Mouse (Mus musculus) CD4-positive, CD25-positive, alpha-beta regulatory T cell (primary cell): ENCODE measurements around the gene Mis12. TPM values are rescaled to one million over a fixed set of nuclear protein-coding genes. Genes with fewer than 3 reads are reported as not detected.

ENCODE experiments used
- polyA plus RNA-seq: library from polyadenylated mRNA; unstranded; fragments of 100-300 nt; shearing (Covaris generic); gene quantifications from one replicate; pipeline ENCODE4 v1.2.1, GENCODE M21; 2017

Mis12 gene
- polyA plus RNA-seq: 31.1 TPM

DNA sequence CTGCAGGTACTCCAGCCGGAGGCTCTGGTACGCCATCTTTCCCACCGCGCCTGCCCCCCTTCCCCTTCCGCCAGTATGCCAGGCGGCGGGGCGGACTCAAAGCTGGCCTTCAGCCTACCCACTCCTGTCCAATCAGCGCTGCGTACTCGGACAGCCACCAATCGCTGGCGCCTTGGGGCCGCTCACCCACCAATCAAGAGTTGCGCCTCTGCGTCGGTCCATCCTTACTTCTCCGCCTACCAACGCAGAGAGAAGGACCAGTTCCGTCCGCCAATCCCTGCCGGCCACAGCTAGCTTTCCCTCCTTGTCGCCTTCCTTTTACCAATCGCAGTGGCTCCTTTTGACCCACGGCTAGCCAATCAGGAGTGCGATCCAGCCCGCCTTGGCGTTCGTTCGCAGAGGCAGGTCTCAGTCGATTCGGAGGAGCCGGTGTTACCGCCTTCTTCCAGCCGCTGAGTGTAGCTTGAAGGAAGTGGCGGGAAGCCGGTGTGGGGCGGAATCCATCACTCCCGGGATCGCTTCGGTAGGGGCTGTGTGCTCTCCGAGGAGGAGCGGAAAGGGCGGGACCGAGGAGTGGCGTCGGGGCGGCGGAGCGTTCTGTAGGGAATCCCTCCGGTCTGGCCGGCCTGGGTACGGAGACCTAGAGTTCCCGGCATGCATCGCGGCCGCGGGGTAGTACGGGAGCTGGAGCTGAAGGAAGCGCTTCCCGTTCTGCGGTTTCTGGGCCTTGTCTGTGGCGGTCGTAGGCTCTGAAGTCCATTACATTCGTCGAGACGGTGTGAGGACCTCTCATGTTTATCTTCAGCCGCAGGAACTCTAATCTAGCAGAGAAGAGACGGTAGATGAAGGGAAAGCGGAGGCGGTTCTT is at the start of gene Mis12, which contains the start of gene Derl2:
TSS of gene Mis12 (plus strand) at position 411 of the 868 bp plus-strand sequence.
TSS of gene Derl2 (minus strand) at position 641 of the 868 bp plus-strand sequence.

DNA sequence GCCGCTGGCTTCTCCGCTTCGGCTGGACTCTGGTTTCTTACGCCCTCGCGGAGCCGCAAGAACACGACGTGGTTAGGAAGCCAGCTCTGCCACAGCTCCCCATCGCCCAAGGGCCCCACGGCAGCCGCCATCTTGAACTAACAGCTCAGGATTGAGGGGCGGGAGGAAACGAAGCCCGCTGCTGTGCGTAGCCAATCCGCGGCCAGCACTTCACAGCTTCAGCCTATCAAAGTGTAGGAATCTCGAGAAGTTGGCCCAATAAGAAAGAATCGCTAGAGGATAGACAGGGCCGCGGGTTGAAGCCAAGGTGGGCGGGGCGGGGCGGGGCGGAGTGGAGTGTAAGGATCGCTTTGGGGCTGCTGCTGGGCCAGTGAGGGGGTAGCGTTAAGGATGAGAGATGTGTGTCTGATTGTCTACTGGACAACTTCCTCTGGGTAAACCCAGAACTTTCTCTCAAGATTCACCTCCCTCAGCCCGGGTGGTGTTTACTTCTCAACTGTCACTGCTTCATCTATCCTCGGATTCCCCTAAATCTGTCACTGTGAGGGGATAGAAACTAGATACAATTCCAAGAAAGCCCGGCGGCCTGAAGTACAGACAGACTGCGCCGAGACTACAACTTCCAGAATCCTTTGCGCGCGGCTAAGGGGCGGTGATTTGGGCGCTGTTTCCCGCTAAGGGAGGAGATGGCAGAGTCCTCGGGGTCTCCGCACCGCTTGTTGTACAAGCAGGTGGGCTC is 49.4 kb upstream of the Mis12 start, which contains the start of the genes Nup88 and Rpain:
TSS of gene Nup88 (minus strand) at position 153 of the 739 bp plus-strand sequence.
TSS of gene Rpain (plus strand) at position 393 of the 739 bp plus-strand sequence.

DNA sequence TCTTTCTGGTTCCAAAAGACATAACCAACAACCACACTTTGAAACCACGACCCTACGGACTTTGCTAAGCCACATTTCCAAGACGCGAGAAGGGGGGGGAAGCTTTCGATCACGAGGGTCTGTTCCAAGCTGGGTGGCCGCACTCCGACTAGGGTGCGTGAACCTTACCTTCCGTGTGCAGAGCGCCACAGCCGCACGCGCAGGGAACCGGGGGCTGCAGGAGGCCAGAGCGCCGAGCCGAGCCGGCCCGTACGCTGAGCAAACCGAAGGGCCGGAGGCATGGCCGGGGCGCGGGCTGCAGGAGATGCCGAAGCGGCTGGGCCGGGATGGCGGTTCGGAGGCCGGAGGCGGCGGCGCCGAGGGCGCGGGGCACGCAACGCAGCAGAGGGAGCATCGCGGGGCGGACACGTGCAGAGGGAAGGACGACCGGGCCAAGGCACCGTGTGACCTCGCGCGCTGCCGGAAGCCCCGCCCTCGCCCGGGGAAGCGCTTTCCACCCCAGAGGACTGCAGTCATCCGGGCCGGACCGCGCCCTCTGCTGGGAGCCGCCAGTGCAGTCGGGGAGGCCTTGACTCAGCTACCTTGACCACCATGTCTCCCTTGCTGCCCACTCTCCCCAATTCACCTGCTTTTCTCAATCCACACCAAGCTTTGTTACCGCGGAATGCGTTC is 36.7 kb upstream of the Mis12 start, which contains the start of gene C1qbp:
TSS of gene C1qbp (minus strand) at position 470 of the 672 bp plus-strand sequence.

DNA sequence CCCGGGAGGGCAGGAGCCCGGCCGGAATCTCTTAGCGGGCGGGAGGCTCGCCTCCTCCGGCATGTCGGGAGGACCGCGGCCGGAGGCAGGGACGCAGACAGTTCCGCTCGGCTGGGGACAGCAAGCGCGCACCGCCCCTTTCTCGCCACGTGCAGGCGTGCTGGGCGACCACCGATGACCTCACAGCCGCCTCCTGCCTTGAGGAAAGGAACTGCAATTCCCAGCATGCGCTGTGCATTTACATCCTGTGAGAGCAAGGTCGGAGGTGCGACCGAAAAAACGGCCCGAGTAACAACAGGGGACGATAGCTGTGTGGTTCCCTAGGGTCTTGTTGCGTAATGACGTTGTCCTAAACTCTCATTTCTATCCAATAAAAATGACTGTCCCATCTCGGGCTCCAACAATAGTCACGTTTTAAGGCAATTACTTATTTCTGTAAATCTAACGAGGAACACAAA is 15.1 kb upstream of the Mis12 start, which contains the start of gene Dhx33:
TSS of gene Dhx33 (minus strand) at position 122 of the 458 bp plus-strand sequence.

DNA sequence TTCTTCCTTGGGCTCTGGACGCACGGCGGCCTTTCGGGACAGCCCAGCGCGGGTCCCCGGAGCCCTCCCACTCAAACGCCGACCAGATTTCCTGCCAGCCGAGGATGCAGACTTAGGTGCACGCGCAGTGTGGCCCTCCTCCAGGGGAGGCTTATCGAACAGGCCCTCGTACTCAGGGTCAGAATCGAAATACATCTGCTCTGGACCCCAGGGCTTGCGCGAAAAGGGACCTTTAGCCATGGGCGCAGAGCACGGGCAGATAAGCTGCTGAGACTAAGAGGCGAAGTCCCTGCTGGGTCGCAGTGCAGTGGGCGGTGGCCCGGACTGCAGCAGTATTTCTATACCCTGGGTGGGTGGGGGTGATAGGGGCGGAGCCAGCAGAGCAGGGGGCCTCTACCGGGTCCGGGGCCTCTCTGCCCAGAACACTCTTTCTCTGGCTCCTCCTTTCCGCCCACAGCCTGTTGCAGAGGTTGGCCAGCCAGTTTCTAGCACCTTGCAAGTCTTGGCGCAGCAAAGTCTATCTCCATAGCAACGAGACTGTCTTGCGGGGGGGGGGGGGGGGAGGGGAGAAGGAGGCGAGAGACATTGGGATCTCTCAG is 13.9 kb downstream of the Mis12 start, which contains the start of gene 6330403K07Rik:
TSS of gene 6330403K07Rik (minus strand) at position 351 of the 599 bp plus-strand sequence.

Other genes starting within 250 kb of the Mis12 start
- gene Scimp, start 207.0 kb upstream of the Mis12 start, polyA plus RNA-seq: 0.38 TPM
- gene Rabep1, start 174.8 kb upstream of the Mis12 start, polyA plus RNA-seq: 46.9 TPM
- gene Nup88, start 49.6 kb upstream of the Mis12 start, polyA plus RNA-seq: 111 TPM
- 96.5 TPM for gene Rpain, start 49.4 kb upstream of the Mis12 start, polyA plus RNA-seq
- 136 TPM for gene C1qbp, start 36.6 kb upstream of the Mis12 start, polyA plus RNA-seq
- 21.9 TPM for gene Dhx33, start 15.2 kb upstream of the Mis12 start, polyA plus RNA-seq
- gene Derl2, start 230 bp downstream of the Mis12 start, polyA plus RNA-seq: 78.2 TPM
- gene 6330403K07Rik, start 13.9 kb downstream of the Mis12 start, polyA plus RNA-seq: 10.3 TPM
- 0.50 TPM for gene Nlrp1a, start 125.1 kb downstream of the Mis12 start, polyA plus RNA-seq
- gene Nlrp1b, start 211.1 kb downstream of the Mis12 start, polyA plus RNA-seq: 3.1 TPM